In genomic region chr7:130098606-130099005, GRCm38 (mm10) we compare ENCODE assay signal across 13 mouse cellular contexts.
DNase-seq lines count a peak whose midpoint lies in the region.
"Had no signal": no experiment of that assay in that cellular context is flagged by ENCODE, and none has a peak within 500 bp of the region (broad histone marks: within the 10 kb centered on the region; RNA-seq: fewer than 3 reads in every experiment).

No protein-coding gene starts in this region.

- H3K4me3 ChIP-seq in heart, embryonic 10.5 days: no peak overlapping the region
- H3K4me3 ChIP-seq: limb, embryonic 12.5 days had no signal

- no peaks in the 10 kb centered on the region for H3K9me3 ChIP-seq in heart, embryonic 10.5 days
- H3K9me3 ChIP-seq: limb, embryonic 12.5 days had no signal

- H3K27me3 ChIP-seq in heart, embryonic 10.5 days (ENCODE audit: insufficient read depth, poor library complexity, severe bottlenecking): no peaks in the 10 kb centered on the region; the same call in 1 of the 2 replicates
- H3K27me3 ChIP-seq: limb, embryonic 12.5 days had no signal

- H3K36me3 ChIP-seq in heart, embryonic 10.5 days: no peaks in the 10 kb centered on the region
- H3K36me3 ChIP-seq: limb, embryonic 12.5 days had no signal

- 74% methylated on average over 10 of the region's 10 CpGs for WGBS in heart, embryonic 10.5 days

- no peaks in the 10 kb centered on the region for H3K4me1 ChIP-seq in heart, embryonic 10.5 days
- H3K4me1 ChIP-seq: limb, embryonic 12.5 days had no signal

- H3K27ac ChIP-seq in heart, embryonic 10.5 days: no peak overlapping the region
- H3K27ac ChIP-seq: limb, embryonic 12.5 days had no signal

- DNase-seq in heart, adult 11 months: peak; percentile 84
- no peak for DNase-seq in heart, embryonic 10.5 days (ENCODE audit: low spot score)
- DNase-seq in urinary bladder, postnatal 25 days (ENCODE audit: low spot score): peak; percentile 17
- no peak for DNase-seq in urinary bladder, adult 2 months (ENCODE audit: low spot score)
- DNase-seq in lung, postnatal 14 days: peak; percentile 27
- DNase-seq in cerebellum, postnatal 4 days (ENCODE audit: low spot score in 2 of 2): no peak
- DNase-seq in thymus, postnatal 4 days: no peak
- no peak for DNase-seq in MN1 (ENCODE audit: low spot score)
- DNase-seq: cerebellum, adult 9-10 months; embryo, embryonic 11 days; kidney, adult 11 months; thymus, postnatal 25 days had no signal

Comparison
In these comparisons a context has a peak if more than half of its experiments do, and no peak if none do; other contexts are left out.
1. DNase-seq: peak in heart, adult 11 months (single experiment), urinary bladder, postnatal 25 days (single experiment) and lung, postnatal 14 days (single experiment); none in heart, embryonic 10.5 days (single experiment), urinary bladder, adult 2 months (single experiment), cerebellum, postnatal 4 days (0 of 2), thymus, postnatal 4 days (single experiment) and MN1 (single experiment).